Mouse (Mus musculus) neutrophil, adult 5-6 weeks (primary cell): Measurements from ENCODE around the gene Atg7. TPM values are rescaled to one million over a fixed set of nuclear protein-coding genes. Genes with fewer than 3 reads are reported as not detected.
"Not testable (repeated sequence)": the region's sequence is repeated elsewhere in the genome, so short reads cannot be mapped to it uniquely, and the experiment has no call there.

Experiments used
- ATAC-seq: fragments of 151-379, 151-347 bp; 2 replicates; pipeline ENCODE4 v1.8.0; 2017; ENCODE audit warnings: mild to moderate bottlenecking, moderate TSS enrichment; ENCODE audit not compliant: insufficient number of reproducible peaks, poor library complexity, low FRiP score, severe bottlenecking; ENCODE audit errors: extremely low read depth
- total RNA-seq: library from RNA; stranded (forward); fragments of 200-1000 nt; gene quantifications from 2 replicates; pipeline ENCODE4 v1.2.3, GENCODE M21; 2017

The Atg7 gene
- total RNA-seq, result 74.5 and 95.0 TPM in 2 replicates

DNA sequence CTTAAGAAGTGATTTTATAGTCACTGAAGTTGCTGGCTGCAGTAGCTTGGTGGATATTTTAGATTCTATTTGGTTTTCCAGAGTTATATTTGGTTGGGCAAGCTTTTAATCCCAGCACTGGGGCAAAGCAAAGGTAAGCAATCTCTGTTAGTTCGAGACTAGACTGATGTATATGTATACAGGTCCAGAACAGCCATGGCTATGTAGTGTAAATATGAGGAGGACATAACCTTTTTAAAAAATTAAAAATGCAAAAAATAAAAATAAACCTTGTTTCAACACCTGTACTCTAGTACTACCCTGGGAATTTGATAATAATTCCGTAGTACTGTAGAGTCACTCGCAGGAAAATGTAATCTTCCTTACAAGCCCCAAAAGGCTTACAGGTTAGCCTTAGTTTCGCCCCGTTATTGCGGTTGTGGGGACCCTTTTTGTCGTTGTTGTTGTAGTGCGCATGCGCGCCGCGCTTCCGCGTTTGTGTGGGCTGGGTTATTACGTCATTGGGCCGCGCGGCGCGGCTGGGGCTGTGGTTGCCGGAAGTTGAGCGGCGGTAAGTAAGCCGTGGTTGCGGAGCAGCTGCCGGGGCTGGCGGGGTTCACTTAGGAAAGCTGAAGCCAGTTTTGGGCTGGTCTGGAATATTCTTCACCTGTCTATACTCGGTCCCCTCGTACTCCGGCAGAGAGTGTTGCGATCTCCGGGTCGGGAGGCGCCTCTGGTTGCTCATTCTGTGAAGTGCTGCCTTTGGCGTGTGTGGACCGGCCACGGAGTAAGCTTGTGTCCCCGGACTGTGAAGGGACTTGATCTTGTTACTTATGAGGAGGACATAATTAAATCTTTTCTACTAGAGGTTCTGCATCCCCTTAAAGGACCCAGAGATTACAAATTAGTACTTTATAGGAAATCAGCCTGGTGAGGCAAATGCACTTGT is at the start of gene Atg7:
Gene Atg7, plus strand, starts transcription at position 497 of the 928 bp plus-strand sequence.
- peak; percentile 92 for ATAC-seq

DNA sequence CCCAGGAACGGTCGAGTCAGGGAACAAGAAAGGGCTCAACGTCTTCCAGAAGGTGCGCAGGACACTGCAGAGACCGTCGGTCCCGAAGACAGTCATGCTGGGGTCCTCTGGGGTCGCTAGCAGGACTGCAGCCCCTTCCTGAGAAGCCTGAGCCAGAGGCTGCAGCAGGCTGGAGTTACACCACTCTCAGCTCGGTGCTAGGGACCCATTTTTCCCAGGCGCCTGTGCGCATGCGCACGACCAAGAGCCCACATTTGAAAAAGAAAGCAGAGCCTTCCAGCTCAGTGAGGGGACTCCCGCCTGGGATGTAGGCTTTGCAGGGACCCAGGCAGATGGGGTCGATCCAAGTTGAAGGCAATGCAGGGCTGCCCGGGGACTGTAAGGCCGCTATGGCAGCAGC is 28.8 kb upstream of the Atg7 start:
- ATAC-seq, result not testable (repeated sequence)

DNA sequence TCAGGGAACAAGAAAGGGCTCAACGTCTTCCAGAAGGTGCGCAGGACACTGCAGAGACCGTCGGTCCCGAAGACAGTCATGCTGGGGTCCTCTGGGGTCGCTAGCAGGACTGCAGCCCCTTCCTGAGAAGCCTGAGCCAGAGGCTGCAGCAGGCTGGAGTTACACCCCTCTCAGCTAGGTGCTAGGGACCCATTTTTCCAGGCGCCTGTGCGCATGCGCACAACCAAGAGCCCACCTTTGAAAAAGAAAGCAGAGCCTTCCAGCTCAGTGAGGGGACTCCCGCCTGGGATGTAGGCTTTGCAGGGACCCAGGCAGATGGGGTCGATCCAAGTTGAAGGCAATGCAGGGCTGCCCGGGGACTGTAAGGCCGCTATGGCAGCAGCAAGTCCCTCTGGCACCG is 9.0 kb upstream of the Atg7 start:
- ATAC-seq, result not testable (repeated sequence)

DNA sequence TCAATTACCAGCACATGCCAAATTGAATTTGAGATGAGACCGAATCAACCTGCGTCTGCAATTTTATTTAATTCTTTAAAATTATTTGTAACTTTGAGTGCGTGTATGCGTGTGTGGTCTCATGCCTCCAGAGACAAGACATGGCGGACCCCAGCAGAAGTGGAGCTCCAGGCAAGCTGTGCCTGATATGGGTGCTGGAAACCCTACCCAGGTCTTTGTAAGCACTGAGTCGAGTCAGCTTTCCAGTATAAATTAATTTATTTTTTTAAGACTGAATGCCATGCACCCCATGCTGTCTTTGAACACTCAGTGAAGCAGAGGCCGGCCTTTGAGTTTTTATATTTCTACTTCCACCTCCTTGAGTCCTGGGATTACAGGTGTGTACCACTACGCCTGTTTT is 819 bp downstream of the Atg7 start:
- ATAC-seq, result no peak

DNA sequence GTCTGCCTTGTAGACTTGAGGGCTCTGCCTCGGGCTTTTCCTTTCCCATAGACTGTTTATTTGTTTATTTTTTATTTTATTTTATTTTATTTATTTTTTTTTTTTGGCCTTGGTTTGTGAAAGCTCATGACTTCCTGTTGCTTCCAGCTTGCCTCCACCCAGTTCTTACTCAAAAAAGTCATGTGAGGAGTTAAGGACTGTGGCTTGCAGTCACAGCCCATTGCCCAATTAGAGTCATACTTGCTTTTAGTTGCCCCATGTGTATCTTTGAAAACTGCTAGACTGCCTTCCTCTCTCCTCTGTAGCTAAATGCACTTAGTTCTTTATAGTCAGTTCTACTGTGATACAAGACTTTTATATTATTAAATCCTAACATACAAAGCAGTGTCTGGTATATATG is 1.6 kb downstream of the Atg7 start:
- ATAC-seq, result peak; percentile 50; the same call in 1 of the 2 replicates

DNA sequence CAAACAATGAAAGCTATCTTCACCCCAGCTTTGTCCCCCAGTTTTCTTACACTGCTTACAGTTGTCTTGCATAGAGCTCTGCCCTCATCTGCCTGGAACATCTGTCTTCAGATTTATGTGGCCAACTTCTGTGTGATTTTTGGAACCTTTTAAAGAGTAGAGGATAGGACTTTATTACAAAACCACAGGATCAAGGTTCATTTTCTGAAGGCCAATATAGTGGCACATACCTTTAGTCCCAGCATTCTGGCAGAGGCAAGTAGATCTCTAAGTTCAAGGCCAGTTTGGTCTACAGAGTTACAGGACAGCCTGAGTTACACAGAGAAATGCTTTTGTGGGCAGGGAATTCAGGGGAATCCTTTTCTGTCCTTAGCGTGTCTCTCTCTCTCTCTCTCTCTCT is 3.3 kb downstream of the Atg7 start:
- no peak for ATAC-seq

DNA sequence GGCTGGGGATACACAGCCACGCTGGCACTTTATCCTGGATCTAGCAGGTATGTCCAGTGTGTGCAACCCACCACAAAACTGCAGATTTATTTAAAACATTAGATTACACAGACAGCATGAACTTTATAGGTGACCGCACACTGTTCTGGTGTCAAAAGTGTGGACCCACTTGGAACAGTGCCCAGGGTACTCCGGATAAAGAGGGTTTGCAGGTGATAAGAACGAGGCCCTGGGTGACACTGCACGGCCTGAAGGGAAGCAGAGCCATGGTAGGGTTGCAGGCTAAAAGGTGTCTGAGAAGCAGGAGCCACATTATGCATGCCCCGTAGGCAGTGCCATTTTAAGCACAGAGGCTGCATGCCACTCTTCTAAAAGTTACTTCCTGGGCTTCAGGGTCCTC is 4.1 kb downstream of the Atg7 start:
- no peak for ATAC-seq

DNA sequence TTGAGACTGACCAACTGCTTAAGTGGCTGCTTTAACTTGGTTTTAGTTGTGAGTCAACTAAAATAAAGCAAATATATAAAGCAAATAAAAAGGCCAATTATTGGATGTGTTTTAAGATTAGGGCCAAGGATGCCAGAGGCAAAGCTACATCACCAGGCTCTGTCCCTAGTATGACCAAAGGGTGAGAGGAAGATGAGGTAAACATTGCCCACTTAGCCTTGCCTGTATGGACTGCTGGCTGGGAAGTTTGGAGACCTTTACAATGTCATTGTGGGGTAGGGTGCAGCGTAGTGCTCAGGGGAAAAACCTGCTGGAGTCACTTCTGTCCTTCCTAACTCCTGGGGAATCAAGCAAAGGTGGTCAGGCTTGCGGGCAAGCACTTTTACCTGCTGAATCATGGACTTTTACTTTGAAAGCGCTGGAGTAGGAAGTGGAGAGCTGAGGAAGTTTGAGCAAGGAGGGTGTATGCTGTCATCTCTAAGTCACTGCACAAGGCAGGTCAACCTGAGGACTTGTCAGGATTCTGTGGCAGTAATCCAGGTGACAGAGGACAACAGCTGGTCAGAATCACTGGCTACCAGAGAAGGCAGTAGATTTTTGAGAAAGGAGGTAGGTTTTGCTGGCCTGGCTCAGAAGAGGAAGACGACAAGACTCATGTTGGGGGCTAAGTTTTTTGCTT is 5.6 kb downstream of the Atg7 start:
- peak; percentile 53; the same call in 1 of the 2 replicates for ATAC-seq

DNA sequence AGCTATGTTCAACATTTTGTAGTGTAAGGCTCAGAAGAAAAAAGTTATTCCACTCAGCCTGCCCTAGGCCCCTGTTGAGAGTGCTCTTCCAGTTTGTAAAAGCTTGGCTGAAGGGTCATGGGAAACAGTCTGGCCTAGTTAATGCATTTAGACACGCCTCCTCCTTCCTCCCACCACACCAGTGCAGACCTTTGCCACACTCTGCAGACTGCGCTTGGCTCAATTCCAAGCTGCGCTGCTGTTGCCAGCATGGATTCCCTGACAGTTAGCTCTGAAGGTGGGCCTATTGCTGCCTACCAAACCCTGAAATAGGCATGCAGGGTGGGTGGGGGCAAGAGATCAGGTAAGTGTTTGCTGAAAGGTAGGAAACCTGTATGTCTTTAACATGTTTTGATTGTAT is 9.3 kb downstream of the Atg7 start:
- no peak for ATAC-seq

DNA sequence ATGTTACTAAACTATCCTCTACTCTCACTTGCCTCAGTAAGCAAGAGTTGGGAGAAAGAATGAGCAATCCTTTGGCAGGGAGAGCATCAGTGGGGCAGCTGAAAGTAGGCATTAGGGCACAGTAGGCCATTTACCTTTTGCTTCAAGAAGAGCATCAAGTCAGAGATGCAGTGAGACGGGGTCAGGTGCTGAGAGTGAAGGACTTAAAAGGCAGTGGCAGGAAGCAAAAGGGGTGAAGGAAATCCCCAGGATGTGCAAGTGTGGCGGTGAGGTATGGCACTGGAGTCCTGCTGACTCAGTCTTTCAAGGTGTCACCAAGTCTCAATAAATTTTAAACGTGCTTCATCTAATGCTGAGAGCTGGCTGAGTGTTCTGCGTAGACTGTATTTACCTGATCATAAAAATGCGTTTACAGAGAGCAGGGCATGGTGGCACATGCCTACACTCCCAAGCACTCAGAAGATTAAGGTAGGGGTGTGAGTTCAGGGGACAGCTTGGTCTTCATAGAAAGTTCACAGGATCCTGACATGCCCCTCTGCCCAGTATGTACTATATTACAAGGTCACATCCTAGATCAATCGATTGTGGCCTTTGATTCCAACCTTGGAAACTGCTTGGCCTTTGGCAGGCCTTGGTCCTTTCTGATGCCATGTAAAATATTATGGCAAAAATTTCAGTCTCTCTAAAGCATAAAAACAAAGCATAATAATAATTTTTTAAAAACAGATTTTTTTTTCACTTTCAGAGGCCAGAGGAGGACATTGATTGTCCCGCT is 14.1 kb downstream of the Atg7 start:
- no peak for ATAC-seq

DNA sequence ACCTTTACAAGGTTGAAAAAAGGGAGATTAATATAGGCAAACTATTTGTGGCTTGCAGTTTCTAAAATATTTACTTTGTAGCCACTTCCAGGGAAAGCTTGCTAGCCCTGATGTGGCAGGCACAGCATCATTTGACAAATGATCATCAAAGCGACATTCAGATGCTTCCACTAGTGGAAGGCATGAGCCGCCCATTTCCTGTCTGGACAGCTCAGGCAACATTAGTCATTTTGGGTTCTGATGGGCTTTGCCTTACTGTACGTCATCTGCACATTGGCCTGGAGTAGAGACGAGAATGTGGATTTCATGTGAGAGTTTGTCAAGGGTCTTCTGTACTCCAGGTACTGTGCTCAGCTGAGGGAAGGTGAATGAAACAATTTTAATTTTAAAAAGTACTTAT is 14.9 kb downstream of the Atg7 start:
- ATAC-seq, result no peak

DNA sequence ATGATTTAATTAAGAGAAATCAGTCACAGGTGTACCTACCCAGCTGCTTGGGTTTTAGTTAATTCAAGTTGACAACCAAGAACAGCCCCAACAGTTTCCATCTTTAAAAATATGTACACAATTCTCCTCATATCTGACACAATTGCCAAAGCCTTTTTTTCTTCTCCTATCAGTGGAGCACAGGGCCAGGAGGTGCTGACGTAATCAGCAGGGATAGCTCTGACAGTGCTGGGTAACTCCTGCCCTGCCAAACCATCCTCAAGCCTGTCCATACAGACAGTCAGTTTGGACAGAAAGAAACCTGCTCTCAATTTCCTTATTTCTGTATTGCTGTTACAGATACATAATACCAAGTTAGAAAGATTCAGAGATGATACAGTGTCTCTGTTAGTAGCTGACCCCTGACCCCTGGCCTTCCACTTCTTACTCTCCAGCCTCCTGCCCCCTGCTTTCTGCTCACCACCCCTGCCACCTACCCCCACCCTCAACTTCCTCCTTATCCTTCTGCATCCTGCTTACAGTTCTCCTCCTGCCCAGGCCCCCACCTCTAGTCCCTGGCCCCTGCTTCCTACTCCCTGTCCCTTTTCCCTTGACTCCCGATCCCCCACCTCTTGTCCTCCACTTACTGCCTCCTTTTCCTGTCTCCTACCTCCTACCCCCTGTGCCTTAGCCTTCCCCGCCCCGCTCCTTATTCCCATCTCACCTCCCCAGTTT is 16.5 kb downstream of the Atg7 start:
- 0 out of 2 replicates have a peak, but pooled peaks have one; percentile 4 for ATAC-seq

DNA sequence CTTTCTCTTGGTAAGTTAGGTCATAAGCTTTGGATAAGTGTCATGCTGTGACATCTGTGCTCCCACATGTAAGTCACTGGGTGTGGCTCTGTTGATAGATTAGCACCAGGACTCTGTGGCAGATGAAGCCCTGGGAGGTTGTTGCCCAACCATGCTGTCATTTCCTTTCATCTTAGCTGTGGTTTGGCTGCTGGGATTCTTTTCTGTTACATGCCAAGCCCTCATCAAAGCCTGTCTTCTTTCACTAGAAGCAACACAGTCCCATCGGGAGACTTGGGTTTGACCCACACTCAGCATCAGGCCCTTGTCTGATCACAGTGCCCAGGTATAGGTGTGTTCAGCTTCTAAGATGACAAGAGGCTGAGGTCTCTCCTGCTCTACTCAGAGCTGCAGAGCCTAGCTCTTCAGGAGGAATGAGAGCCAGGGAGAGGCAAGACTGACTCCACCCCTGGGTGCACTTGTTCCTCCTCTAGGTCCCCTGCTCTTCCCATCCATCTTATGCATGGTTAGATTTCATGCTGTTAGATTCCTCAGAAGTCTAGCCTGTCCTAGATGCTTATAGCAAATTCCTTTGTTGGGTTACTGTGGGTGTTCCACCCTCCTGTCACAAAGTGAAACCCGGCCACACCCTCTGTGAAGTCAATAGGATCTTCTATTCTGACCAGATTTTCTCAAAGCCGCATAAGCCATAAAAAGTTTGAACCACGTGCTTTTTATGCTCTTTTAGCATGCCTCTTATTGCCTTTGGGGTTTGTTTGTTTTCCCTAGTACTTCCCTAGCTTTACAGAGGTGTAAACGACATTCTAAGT is 17.3 kb downstream of the Atg7 start:
- ATAC-seq, result peak; percentile 55; the same call in 1 of the 2 replicates

DNA sequence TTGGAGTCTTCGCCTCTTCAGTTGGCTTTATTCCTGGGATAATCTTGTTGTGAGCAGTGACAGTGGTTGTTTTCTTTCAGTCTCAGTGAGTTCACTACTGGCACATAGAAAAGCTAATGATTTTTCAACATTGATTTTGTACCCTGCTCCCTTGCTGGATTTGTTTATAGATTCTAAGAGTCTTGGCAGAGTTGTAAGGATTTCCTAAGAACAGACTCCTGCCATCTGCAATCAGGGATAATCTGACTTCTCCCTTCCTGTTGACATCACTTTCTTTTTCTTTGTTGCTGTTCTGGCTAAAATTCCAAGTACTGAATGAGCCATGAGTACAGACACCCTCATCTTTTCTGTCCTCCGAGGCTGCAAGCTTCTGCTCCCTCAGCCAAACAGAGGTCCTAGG is 20.8 kb downstream of the Atg7 start:
- ATAC-seq, result no peak

DNA sequence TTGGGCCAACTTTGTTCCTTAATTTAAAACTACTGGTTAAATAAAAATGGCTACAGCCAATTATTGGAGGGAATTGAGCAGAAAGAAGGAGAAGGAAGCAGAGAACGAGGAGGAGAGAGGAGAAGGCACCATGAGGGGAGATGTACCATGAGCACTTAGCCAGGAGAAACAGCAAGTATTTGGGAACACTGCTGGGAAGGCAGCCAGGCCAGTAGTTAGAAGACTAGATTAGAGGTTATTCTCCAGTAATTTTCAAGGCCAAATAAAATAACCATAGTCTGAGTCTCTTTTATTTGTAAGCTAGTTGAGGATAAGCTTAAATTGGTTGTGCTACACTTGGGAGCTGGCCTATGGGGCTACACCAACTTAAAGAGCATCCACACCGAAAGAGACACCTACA is 21.8 kb downstream of the Atg7 start:
- no peak for ATAC-seq

DNA sequence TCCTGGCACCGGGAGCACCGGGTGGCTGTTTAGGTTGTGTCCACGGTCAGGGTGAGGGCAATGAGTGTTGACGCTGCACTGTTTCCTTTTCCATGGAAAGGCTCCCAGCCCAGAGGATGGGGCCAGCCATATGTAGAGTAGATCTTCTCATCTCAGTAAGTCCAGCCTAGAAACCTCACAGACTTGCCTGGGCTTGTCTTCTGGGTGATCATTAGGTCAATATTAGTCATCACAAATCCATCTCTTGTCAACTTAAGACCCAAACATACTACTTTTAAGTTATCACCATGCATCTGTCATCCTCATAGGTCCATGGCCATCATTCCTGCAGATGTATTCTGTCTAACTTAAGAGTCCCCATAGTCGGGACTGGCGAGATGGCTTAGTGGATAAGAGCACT is 24.6 kb downstream of the Atg7 start:
- ATAC-seq, result no peak

DNA sequence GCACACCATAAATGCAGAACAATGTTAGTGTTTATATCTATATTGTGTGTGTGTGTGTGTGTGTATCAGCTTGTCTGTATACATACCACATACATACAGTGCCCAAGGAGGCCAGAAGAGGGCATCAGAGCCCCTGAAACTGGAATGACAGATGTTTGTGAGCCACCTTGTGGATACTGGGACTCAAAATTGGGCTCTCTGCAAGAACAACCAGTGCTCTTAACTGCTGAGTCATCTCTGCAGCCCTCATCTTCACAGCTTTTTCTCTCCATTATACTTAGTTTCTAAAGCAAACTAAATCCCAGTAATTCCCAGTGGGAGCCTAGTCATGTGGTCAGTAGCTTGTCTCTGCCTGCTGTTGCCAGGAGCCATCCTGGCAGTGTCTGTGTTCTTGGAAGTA is 31.9 kb downstream of the Atg7 start:
- no peak for ATAC-seq

DNA sequence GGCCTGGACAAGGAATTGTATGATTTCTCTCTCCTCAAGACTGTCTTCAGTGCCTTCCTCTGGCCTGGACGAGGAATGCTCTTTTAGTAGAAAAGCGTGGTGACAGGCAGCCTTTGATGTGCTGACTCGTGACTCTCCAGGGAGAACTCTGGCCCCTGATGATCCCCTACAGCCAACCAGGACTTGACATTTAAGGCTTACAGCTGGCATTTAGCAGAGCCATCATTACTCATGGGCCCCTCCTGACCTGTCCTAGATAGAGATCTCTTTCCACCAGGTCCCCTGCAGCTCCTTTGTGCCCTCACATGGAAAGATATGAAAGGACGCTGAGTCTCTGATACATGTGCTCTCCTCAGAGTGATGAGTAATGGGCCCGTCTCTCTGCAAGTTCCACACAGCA is 33.2 kb downstream of the Atg7 start:
- no peak for ATAC-seq
